Mouse (Mus musculus) adrenal gland, adult 18-20 months (tissue): ENCODE results near the gene Prkar2a. TPM values are rescaled to one million over a fixed set of nuclear protein-coding genes. Genes with fewer than 3 reads are reported as not detected.
A peak's percentile ranks its signal among the peaks of the same experiment; 100 is the strongest.
"Not testable (repeated sequence)": the region's sequence is repeated elsewhere in the genome, so short reads cannot be mapped to it uniquely, and the experiment has no call there.

Source experiments
- DNase-seq, 2 experiments: peaks; one replicate each; pipeline ENCODE4 v3.0.0; 2021 to 2022; ENCODE audit warnings: low spot score in 2 of 2
- long read RNA-seq, 2 experiments: library from polyadenylated mRNA; stranded (forward); transcript quantifications; one replicate each; pipeline ENCODE4 v2.0.0; 2021
- total RNA-seq, 2 experiments: library from RNA; stranded (reverse); gene quantifications; 1 replicate in 1 of 2; 2 replicates in 1 of 2; pipeline ENCODE4 v1.2.3; 2021

Prkar2a gene
- total RNA-seq, result 10 to 100 TPM; 33.1 to 43.5 TPM
- long read RNA-seq, experiment 1, full-length matches to known transcripts, result 26 of 29 reads
- long read RNA-seq, experiment 1, partial matches to known transcripts, result 1 of 29 reads
- long read RNA-seq, experiment 1, other reads (novel, unspliced or antisense), result 2 of 29 reads
- long read RNA-seq, experiment 2, full-length matches to known transcripts, result 42 of 52 reads
- long read RNA-seq, experiment 2, partial matches to known transcripts, result 9 of 52 reads
- long read RNA-seq, experiment 2, other reads (novel, unspliced or antisense), result 1 of 52 reads

- no peak for DNase-seq
Measured at GRCm38 (mm10) chr9:108689106-108689505, at the start of gene Prkar2a. Prkar2a (plus strand) TSS chr9:108689314.

- DNase-seq, result no peak
Measured at GRCm38 (mm10) chr9:108639825-108640224, 49.3 kb upstream of the Prkar2a start.

DNA sequence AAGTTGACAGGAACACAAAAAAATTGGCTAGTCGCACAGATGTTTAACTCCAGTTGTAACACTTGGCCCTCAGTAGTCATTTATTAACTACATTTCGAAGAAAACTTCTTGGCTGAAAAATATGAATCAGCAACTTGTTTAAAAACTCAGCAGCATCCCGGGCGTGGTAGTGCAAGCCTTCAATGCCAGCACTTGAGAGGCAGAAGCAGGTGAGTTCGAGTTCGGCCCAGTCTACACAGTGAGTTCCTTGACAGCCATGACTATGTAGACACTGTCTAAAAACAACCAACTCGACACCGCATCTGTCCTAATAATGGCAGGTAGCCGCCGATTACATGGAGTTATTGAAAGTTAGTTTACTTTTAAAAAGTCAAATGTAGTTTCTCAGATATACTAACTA, 40.9 kb upstream of the Prkar2a start:
- DNase-seq, result no peak

DNA sequence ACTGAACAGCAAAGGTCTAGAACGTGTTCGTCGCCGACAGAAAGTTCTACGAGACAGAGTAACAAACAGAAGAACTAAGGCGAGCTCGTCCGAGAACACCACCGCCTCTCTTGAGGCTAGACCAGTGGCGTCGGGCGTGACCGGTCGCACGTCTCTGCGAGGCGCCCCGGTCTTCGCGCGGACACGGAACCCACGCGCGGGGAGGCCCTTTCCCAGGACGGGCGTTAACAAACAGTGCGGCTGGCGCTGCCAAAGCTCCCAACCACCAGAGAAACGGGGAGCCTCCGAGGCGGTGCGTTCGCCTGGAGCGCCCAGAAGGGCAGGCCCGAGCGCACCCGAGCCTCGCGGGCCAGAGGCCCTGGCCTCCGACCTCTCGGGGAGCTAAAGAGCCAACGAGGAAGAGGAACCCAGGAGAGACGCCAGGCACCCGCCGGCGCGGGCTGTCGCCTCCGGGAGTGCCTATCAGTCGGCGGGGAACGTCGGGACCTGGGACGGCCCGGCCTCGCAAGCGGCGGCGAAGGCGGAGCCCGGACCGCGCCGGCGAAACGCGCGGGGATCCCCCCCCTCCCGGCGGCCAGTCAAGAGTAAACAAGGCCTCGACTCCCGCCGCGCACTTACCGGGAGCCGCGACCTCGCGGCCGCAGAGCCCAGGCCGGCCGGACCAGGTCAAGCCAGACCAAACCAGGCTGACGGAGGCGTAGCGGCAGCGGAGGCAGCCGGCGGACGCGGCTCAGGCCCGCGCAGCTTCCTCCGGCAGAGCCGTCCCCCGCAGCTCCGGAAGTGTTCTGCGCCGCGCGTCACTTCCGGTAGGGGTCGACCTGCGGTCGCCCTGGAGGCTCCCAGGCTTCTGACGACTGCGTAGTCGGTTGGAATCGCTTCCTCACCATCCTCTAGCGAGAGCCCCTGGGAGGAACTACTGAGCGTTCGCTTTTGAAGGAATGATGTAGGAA, 40.2 kb upstream of the Prkar2a start, which contains the start of gene Arih2:
Arih2 (minus strand) TSS at position 776 of the 950 bp plus-strand sequence.
- peak; percentile 88 to 91 for DNase-seq

DNA sequence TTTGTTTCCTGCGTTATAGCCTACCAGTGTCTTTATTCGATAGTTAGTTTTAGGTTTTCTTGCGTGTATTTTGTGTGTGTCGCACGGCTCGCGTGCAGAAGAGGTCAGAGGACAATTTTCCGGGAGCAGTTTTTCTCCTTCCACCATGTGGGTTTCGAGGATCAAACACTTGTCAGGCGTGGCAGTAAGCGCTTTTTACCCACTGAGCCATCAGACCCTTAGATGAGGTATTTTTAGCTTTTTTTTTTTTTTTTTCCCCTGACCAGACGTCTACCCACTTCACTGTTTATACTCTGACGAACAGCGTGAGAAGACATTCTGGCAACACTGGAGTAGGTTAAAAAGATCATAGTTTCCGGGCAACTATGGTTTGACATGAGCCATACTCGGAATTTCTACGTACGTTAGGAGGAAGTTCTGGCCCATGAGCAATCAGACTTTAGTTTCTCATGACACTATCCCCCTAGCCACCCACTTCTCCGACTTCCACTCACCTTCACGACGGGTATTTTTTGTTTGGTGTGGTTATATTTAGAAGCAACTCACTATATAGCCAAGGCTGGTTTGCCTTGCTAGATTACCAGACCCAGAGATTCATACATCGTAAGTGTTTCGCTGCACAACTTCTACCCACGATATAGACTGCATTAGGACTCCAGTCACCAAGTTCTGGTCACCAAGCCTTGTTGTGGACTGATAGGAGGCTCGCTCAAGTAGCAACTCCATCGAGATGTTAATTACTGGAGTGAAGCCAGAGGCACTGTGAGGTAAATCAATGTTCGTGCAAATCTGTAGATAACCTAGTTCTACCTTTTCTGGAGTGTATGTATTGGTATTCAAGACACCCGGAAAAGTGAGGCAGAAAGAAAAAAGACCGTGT, 39.3 kb upstream of the Prkar2a start:
- no peak for DNase-seq

- DNase-seq, result no peak
Measured at GRCm38 (mm10) chr9:108654566-108655464, 34.3 kb upstream of the Prkar2a start.

- not testable (repeated sequence) for DNase-seq
Measured at GRCm38 (mm10) chr9:108655865-108656264, 33.2 kb upstream of the Prkar2a start.

- DNase-seq, result peak; percentile 82 to 87
Measured at GRCm38 (mm10) chr9:108661677-108662612, 27.2 kb upstream of the Prkar2a start, which contains the start of gene Slc25a20. Slc25a20 (plus strand) TSS chr9:108662088.

- no peak for DNase-seq
Measured at GRCm38 (mm10) chr9:108662660-108663059, 26.5 kb upstream of the Prkar2a start.

DNA sequence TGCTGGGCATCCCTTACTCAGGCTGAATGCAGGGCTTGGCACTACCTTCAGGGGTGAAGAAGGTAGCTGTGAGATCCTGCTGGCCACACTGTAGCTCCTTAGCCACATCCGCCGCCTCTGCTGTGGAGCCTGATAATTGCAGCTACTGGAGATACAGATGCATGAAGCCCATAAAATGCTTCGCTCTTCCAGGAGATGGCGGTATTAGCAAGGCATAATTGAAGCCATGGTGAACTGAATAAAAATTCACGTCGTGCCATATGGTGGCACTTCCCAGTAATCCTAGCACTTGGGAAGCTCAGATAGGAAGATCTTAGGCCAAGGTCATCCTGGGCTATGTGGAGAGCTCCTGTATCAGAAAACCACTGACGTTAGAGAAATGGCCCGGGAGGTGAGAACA, 19.2 kb upstream of the Prkar2a start:
- DNase-seq, result no peak

GRCm38 (mm10) chr9:108673151-108673550, 16.0 kb upstream of the Prkar2a start:
- DNase-seq, result no peak

- no peak for DNase-seq
Measured at GRCm38 (mm10) chr9:108680026-108680425, 9.1 kb upstream of the Prkar2a start.

DNA sequence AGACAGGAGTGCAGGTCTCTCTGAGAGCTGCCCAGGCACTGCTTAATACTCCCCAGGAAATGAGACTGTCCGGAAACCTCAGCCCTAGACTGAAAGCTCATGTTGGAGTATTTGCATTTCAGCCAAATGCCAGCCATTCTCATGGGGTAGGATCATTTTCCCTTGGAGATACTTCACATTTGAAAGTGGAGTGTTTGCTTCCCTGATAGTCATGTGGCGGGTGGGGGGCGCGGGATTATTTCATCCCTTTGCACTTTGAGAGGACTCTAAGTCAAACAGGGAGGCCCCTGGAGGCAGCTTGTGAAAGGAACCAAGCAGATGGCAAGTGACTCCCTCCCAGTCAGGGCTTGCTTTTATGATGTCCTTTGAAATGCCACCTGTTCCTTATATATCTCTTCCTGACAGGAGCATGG, 2.6 kb upstream of the Prkar2a start:
- DNase-seq, result no peak

DNA sequence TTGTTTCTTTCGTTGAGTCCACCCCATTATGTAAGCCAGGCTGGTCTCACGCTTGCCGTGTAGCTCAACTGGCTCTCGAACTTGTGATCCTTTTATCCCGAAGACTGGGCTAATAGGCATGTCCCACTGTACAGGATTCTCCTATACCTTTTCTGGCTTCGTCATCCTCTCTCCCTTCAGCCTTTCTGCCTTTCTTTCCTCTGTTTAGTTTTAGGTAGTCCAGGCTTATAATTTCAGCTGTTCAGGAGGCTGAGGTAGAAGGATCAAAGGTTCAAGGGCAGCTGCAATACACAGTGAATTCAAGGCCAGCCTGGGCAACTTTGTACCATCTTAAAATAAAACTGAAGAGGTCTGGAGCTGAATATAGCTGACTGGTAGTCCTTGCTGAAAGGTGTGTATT, 1.9 kb upstream of the Prkar2a start:
- DNase-seq, result no peak

DNA sequence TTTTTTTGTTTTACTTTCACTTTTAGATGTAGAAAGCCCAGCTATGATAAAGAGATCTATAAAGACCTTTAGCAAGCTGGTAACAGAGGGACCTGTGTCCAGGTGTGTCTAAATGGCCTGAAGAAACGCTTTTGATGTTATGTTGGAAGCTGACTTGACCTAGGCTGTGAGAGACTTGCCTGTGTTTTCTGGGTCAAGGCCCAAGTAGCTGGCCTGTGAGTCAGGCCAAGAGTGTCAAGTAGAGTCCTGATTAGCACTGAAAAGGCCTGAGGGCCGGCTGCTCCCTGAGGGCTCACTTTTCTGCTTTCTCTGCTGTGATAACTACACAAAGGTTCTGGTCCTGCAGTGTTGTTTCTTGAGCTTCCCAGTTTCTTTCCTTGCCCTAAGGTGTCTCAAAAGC, 1.4 kb upstream of the Prkar2a start:
- DNase-seq, result peak in 1 of 2 experiments; percentile 15

DNA sequence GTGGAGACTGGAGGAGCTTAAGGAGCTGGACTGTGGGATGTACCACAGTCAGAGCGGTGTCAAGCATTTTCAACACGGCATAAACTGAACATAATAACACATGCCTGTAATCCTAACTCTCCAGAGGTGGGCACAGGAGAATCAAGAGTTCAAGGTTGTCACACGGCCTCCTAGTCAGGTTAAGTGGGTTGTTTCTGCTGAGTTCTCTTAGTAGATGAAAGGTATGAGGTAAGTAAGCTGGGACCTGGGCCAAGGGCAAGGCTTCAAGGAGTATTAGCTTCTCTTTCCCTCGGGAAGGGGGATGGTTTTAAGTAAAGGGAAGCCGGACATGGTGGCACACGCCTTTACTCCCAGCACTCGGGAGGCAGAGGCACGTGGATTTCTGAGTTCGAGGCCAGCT, 663 bp upstream of the Prkar2a start:
- no peak for DNase-seq

GRCm38 (mm10) chr9:108689993-108690392, 879 bp downstream of the Prkar2a start:
- DNase-seq, result no peak

DNA sequence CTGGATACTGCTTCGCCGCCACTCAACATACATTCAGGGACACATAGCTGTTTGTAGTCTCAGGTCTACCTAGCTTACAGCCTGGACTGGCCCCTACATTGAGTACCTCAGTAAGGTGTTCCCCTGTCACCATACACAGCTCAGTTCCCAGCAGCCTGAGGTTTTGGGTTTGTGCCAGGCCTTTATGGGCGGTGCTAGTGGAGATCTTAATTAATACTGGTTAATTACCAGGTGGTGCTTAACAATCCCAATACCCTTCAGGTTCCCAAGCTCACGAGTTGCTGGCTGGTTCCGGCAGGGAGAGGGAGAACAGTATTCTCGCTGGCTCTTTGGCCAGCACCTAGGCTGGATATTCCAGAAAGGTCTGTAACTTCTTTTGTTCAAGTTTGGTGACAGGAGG, 1.8 kb downstream of the Prkar2a start:
- no peak for DNase-seq

DNA sequence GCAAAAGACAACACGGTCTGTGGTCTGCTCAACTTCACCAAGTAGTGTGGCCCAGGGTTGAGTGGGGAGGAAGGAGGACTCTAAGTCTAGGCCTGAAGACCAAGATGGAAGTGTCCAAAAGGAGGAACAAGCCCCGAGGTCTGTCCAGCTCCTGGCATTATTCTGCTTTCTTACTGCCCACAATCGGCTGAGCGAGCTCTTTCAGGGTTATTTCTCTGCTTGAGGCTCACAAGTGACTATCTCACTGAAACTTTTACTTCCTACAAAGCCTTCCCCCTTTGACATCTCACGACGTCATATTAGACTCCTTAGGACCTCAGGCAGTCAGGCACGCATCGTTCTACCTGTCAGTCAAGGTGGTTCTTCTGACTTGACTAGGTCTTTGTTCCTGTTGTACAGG, 2.3 kb downstream of the Prkar2a start:
- DNase-seq, result no peak
